Mouse (Mus musculus) kidney, adult 9 months (tissue): Measurements from ENCODE around the gene Cpa5.
A peak's percentile ranks its signal among the peaks of the same experiment; 100 is the strongest.

Experiments
- DNase-seq: peaks from one replicate; pipeline ENCODE4 v3.0.0; 2022

The Cpa5 gene

DNA sequence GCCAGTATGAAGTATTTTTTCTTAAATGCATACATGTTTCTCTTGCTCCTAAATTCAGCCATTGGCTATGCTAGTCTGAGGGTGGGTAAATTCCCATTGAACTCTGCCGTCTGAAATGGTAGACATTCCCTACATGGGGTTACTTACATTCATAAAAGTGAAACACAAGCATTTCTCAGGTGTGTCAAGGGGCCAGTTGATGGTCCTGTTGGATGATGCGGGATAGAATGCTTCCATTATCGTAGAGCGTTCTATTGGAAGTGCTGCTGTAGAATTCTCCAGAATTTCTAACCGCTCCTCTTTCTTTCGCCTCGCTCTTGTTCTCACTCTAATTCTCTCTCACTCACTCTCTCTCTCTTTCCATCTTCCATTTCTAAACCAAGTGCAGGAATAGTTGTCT lies at the start of gene Cpa5:
Cpa5 (plus strand) TSS at position 301 of the 400 bp plus-strand sequence.
- DNase-seq = no peak

DNA sequence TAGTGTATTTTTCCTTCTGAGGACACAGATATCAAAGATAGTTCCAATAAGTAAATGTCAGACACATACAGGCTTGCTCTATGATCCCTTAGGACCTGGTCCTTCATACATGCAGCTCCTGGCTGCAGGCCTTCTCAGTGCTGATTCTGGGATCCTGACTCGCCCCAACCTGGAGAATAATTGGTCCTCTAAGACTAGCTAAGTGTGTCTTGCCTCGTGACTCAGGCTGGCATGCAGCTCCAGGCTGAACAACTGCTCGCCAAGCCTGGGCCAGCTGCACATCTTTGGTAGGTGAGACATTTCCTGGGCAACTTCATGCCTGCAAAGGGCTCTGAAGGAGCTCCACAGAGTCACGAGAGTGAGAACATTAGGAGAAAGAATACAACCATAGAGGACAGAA lies 48.7 kb upstream of the Cpa5 start:
- no peak for DNase-seq

DNA sequence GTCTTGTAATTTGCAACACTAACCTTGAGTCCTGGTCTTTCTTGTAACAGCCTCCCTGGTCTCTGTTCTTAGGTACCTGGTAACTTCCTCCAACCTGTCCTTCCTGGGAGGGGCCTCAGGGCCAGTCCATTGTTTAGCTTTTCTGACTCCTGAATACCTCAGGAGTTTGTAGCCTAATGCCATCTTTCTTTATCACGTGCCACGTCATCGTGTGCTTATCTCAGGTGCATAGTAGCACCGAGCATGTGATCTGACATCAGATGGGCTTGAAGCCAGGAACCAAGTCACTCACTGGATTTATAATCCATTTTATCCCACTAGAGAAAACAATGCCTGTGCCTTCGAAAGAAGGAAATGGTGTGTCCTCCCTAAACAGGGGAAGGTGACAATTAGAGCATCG lies 47.2 kb upstream of the Cpa5 start:
- no peak for DNase-seq

DNA sequence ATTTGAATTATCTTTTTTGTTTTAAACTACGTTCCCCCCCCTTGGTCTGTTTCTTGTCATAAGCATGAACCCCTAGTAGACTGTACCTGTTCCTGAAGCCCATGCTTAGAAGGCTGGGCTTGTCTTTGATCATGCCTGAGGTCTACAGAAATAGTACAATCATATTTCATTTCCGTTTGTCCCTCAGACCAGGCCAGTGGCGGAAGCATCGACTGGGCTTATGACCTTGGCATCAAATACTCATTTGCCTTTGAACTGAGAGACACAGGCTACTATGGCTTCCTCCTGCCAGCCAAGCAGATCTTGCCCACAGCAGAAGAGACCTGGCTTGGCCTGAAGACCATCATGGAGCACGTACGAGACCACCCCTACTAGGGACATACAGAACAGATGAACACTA lies 46.8 kb upstream of the Cpa5 start:
- DNase-seq = no peak

DNA sequence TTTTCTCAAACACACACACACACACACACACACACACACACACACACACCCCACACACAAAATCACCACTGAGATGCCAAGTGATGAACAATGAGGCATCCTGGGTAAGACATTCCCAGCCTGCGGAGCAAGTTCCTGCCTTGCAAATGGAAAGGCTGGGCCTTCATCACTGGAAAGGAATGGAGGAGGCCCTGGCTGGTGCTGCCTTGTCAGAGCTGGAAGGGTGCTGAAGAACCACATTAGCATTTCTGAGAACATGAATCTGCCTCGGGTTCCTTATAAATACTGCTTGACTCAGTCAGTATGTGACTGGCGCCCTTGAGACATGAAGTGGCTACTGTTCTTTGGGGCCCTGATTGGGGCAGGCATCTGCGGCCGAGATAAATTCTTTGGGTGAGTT lies 42.7 kb upstream of the Cpa5 start, which contains the start of gene Cpa4:
Cpa4 (plus strand) TSS at position 301 of the 400 bp plus-strand sequence.
- no peak for DNase-seq

DNA sequence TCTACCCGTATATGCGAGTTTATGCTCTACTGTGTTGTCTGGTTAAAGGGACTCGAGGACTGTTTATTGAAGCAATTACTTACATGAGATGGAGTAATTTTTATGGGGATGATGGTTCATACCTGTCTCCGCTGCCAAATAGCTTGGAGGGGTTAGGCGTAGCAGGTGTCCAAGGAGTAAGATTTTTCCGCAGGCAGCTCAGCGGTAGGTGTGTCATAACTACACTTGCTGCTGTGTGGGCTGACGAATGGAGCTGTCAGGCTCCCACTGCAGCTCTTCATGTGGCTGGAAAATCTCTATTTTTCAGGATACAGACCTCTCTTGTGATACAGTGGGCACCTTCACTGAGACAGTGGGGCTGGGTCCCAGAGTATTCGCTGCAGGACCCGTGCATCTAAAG lies 41.5 kb upstream of the Cpa5 start:
- DNase-seq = no peak

DNA sequence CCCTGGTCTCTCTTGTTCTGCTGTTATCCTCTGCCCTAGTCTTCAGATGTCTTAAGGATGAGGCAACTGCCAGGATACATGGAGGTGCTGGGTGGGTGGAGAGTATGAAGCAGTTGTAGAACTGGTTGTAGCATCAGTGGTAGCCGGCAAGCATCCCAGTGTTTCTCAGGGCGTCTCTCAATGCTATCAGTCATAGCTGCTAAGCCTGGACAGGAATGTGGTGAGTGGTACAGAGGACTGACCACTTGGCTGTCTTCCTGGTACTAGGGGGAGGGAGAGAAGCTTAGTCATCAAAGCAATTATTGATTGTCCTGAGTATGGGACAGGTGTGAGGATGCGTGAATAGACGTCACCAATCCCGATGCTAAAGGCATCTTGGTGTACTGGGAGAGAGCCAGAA lies 40.8 kb upstream of the Cpa5 start:
- DNase-seq = no peak

DNA sequence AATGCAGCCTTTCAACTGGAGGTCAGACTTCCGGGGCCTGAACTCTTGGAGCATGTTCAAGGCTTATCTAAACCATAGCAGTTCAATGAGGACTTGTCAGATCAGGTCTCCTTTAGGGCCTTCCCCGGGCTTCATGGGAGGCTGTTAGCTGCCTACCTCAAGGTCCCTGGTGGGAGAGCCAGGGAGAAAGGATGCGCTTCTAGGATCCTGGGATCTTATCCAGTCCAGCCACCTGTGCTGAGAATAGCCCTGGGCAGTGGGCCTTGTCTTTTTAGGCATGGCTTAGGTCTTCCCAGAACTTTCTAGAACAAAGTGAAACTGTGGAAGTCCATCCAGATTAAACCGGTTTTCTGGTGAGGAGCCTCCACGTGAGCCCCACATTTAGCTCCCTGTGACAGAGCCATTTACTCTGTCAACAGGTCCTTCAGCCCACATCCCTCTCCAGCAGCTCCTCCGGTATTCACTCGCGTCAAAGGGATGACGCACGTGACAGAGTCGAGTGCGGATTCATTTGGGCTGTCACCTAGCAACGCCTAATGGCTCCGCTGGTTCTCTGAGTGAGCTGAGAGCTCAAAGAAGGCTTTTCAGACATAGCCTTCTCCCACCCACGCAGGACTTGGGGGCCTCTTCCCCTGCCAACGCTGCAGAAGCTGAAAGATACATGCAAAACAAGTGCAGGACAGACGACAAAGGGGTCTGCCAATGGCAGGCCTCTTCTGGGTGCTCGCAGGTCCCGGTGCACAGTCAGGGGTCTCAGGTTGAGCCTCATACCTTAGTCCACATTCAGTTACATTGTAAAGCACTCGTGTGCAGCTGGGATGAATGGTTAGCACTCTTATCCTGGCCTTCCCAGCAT lies 38.1 kb upstream of the Cpa5 start:
- no peak for DNase-seq

DNA sequence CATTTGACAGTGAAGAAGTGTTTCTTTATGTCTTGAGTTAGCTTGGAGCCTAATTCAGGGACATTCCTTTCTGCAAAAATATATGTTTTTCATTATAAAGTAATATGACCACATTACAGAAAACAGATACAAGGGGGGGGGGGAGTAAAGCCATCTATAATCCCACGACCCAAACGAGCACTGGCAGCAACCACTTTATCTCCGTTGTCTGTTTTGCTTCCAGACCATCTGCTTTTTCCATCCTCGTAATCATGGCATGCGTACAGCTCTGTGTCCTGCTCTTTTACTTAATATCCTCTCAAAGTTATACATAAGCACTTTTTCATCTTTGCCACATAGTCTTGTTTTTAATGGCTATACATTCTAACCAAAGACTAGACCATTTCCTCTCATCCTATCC lies 37.4 kb upstream of the Cpa5 start:
- no peak for DNase-seq

DNA sequence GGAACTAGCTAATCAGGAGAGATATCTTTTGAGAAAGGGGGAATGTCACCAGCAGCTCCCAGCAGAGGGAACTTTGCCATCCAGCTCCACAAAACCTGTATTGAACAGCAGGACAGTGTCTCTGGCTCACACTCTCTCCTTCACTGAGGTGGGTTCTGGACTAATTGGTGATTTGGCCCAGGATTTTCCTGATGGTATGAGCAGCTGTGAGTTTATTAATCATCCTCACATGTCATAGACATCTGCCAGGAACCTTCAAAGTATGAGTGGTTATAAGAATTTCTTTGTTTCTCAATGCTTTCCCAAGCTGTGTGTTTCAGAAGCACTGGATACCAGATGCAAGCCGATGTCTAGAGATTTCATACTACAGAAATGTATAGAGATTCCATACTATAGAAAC lies 35.9 kb upstream of the Cpa5 start:
- no peak for DNase-seq

DNA sequence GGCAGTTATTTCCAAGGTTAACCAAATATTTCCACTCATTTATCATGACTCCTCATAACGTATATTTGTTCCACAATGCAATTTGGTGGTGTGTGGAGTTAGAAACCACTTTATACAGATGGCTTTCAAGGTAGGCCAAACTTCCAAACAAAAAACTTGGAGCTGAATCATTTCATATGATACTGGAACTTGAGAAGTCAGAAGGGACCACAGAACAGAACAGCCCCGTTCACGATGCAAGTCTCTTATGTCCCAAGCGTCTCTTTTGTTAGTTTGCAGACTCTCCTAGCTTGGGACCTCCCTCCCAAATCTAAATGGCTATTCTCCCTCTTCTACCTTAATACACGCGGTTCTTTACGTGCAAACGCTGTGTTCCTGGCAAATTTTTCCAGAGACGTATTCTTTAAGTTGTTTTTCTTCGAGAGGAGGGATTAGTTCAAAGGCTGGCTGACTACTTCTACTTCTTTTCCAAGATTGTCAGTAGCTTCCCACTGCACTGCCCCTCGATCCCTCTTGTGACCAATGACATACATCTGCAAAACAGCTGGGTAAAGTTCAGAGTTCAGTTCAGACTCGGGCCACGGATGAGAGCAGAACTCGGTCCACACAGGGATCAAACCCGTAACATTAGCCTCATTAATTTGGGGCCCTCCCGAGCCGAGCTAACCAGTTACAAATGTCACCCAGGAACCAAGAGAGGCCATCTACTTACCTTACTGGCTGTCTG lies 34.2 kb upstream of the Cpa5 start:
- DNase-seq = peak; percentile 39

DNA sequence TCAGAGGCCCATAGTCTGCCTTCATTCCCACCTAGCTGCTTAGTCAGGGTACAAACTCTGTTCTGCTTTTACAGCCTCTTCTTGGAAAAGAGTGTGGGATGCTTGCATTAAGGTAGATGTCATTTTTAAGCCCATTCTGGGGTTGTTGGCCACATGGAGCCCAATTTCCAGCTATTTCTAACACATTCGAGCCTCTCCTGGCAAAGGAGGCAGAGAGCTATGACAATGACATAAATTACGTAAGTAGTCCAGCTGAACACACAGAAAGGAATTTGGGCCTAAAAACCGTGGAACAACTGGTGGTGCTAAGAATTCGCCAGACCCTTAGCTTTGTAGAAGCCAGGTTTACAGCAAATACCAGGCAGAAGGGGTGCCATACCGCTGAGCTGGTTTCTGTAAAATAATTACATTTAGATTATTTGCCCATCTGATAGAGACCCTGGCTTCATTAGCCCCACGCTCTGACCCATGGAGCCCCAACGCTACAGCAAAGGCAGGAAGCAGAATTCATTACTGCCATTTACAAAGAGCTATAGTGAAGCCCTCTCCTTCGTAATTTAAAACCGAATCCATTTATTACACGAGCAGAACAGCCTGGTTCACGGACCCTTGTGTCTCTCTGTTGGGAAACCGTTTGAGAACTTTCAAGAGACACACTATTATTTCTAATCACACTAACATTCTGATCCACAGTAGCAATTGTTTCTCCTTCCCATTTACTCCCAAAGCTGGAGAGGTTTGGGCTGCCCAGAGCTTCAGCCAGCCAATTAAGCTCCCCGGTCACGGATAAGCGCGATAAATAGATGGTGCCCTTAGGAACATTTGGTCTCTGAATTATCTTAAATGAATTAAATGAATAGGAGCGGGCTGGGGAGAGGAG lies 30.6 kb upstream of the Cpa5 start:
- no peak for DNase-seq

DNA sequence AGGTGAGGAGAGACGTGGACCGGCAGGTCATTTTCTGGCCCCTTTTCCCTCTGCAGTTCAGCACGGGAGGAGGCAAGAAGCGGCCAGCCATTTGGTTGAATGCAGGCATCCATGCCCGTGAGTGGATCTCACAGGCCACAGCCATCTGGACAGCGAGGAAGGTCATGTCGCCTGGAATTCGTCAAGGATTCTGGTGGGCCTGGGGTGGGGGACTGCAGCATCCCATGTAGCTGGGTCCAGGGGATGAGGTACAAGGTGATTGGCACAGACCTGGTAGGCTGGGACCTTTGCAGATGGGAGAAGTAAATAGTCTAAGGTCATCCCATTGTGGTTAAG lies 30.0 kb upstream of the Cpa5 start:
- DNase-seq = no peak

DNA sequence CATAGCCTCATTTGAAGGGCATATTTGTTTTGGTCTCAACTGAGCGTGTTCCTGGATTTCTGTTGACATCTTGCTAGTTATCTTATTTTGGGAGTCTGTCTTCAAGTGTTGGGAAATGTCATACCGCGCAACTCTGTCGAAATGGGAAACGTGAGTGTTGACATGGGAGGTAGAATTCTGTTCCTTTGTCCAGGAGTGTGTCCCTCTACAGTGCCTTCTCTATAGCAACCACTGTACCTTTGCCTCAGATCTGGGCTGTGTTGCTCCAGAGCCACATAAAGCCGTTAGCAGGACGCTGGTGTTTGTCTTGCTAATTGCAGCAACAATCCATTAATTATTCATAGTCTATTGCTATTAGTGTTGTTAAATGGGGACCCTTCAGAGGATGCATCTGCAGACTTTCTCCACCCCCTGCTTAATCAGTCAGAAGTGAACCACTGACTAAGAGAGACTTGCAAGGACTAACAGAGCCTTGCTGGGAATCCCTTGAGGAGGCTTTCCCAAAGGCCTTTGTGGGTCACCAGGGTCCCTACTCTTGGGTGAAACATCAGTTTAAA lies 23.8 kb upstream of the Cpa5 start:
- no peak for DNase-seq

DNA sequence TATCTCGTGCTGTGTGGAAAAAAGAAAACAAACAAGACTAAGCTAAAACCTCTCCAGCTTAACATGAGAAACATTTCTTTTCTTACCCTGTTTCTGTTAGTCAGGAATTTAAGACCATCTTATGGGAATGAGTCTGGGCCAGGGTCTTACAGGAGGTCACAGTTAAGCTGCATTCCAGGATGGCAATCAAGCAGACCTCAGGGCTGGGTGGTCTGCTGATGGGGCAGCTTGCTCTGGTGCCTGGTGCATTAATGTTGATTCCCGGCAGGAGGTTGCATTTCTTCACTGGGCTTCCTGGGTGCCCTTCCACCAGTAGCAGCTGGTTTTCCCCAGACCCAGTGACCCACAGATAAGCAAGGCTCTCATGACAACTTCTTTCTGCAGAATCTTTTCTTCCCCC lies 21.0 kb upstream of the Cpa5 start:
- no peak for DNase-seq

DNA sequence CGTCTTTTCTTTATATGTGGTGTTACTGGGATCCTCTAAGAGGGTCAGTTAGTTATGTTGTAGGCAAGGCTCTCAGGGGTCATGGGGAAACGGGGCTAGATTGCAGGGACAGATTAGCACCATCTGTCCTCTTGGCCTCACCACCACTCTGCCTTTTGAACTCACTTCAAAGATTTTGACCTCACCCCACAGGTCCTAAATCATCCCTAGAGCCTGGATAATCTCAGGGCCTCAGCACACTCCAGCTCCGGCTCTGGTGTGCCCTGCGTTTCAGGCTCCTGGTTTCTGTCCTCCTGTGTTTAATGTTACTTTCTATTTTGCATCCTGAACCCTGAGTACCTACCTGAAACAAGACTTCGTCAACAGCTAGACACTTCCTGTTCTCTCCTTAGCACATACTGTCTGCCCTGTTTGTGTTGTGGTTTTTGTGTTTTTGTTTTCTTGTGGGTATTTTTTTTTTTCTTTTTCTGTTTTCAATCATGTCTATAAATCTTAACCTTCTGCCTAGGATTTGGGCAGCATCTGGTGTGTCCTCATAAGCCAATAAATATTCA lies 18.9 kb upstream of the Cpa5 start:
- no peak for DNase-seq

DNA sequence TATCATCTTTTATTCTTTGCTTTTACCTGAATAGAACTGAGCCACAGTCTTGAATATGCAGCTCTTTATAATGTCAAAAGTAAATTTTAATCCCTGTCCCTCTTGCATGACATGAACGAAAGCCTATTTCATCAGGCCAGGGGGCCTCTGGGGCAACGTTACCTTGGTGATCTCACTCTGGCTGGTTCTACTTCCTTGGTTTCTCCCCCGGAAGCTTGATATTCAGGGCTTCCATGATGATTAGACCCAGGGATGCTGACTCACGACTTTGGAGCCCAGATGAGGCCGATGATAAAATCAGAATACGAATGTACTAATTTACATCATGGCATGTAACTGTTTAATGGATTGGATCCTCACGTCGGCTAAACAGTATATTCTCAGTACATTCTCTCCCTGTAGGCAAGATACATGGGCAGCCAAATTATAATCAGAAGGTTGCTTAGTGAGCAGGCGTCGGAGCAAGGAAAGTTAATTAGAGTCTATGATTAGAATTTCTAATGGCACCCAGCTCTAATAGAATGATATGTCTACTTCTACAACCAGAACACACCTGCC lies 18.3 kb upstream of the Cpa5 start:
- no peak for DNase-seq

DNA sequence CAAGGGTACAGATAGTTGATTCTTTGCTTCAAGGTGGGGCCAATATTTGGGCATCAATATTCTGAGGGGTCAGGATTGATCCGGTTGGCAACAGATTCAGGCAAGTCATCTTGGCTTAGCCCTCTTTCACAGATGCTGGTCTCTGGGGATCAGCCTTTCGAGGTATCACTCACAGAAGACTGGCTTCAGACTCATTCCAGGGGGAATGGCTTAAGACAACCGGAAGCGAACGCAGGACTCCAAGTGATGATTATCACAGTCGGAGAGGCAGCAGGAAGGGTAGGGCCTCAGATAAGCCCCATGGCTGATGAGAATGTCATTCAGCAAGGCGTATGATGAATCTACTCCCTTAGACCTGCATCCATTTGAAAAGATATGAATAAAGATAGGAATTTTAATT lies 16.4 kb upstream of the Cpa5 start:
- DNase-seq = no peak

DNA sequence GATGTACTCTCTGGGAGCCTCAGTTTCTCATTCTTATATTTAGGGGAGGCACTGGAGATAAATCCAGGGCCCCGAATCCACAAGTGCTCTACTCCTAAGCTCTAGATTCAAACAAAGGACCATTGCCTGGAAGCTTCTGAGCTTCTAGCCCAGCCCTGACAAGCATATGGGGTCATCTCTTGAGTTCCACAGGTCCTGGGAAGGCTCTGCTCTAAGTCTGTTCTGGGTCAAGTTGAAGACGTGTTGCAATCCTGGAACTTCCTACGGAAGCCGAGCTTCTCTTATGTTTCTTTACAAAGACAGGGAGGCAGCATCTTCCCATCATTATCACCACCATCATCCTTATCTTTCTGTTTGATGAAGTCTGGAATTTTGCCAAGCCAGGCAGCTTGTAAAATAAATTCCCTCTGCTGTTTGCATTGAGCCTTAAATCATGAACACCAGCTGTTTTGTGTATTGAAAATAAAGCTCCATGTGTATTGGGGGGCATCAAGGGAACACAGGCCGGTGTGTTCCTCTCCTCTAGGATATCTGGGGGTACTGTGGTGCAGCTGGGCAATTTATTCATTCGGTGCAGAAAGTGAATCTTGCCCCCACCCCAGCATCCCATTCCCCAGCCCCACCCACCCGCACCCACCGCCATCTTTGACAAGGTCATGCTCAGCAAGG lies 14.4 kb upstream of the Cpa5 start:
- no peak for DNase-seq

DNA sequence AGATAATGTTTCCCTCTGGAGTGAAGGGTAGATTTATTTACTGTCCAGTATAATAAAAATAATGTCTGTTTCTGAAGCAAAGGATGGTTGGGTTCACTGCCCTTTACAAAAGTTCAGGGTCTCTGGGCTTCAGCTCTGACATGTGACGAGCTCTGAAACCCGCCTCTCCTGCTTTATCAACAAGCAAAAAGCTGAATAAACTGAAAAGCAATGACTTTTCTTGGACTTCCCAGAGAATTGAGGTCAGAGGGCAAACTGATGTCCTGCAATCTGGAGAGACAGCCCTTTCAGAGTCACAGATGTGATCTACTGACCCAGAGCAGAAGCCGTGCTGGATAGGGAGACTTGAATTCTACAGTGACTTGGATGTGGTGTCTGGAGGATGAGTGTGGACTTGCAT lies 10.8 kb upstream of the Cpa5 start:
- peak; percentile 20 for DNase-seq

DNA sequence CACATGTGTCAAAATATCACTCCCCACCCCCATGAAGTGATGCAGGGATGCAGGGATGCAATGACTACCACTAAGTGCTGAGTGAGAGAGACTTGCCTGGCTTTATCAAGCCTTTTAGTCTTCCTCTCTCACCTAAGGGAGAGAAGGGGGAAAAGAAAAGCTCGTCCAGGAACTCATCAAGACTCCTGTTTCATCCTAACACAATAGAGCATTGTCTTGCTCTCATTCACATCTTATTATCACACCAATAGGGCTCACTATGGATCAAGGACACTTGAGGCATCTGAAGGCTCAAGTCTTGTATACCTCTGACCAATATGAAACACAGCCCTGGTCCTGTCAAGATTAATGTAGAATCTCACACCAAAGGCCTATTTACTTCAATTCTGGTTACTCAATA lies 9.8 kb upstream of the Cpa5 start:
- no peak for DNase-seq

DNA sequence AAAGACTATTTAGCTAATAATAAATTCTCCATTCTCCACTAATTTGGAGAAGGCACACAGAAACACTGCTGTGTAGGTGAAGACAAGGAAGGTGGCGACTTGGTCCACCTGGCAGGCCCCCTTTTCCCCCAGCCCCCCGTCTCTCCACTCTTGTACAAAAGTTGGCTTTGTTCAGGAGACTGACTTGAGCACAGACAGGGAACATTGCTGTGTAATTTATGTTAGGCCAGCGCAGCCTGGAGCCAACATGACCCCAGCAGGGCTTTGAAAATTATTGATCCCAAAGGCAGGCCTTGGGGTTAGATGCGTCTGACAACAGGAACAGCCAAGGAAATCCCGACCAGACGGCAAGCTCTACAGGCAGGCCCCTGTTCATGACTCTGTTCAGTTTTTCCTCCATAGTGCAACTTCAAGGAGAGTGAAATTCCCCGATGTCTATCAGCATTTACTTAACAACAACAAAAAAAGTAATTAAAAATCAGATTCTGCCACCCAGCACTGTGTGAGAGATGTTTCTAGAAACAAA lies 6.4 kb upstream of the Cpa5 start:
- no peak for DNase-seq
